Comparison of ENCODE assay signal across 9 mouse cellular contexts in the genomic region with DNA sequence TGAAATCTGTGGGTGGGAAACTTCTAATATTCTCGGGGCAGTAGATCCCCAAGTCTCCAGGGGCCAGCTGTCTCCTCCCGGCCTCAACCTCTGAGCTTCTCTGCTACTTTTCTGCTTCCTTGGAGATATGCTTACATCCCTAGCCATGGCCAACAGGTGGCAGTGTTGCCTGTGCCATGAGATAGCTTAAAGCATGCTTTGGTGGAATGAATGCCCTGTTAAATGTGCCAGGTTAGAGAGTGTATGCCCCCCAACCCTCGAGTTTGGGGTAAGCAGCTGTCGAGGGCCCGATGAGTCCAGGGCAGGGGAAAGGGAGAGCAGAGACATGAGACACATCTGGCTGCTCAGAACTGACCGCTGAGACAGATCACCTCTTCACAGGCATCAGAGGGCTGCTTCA. TPM values are rescaled to one million over a fixed set of nuclear protein-coding genes. Genes with fewer than 3 reads are reported as not detected.
A peak's percentile ranks its signal among the peaks of the same experiment; 100 is the strongest.
DNase-seq lines count a peak whose midpoint lies in the region; ATAC-seq and TF ChIP-seq lines count a peak whose summit lies in the region.
"Had no signal": no experiment of that assay in that cellular context is flagged by ENCODE, and none has a peak within 500 bp of the region (broad histone marks: within the 10 kb centered on the region; RNA-seq: fewer than 3 reads in every experiment).

No protein-coding gene starts in this region.

- DNase-seq in CD8-positive naive resting alpha-beta T cell, adult 2 months (ENCODE audit: low read depth in 2 of 2, low spot score in 2 of 2), result peak; percentile 51 to 66
- DNase-seq in adrenal gland, postnatal 36 days, result peak; percentile 82
- peak; percentile 76 to 85 for DNase-seq in heart, postnatal 14 days
- peak; percentile 63 to 83 for DNase-seq in layer of hippocampus, adult 18-20 months (ENCODE audit: low spot score in 2 of 2)
- peak; percentile 68 for DNase-seq in lung, adult 2 months
- DNase-seq in testis, postnatal 14 days (ENCODE audit: low spot score), result peak; percentile 37

- TF ChIP-seq POLR2A in lung, adult 2 months (IDR thresholded peaks at IDR 0.05; ENCODE audit: borderline replicate concordance, extremely low read depth, low read depth, low read length), result no peak

- no peaks in the 10 kb centered on the region for H3K4me1 ChIP-seq in lung, adult 2 months (ENCODE audit: control insufficient read depth, insufficient read depth, low read length)
- H3K4me1 ChIP-seq: heart, embryonic 13.5 days had no signal

- H3K4me3 ChIP-seq in lung, adult 2 months (replicated peaks; ENCODE audit: extremely low read depth, low read depth, low read length), result no peak overlapping the region
- H3K4me3 ChIP-seq: heart, embryonic 13.5 days had no signal

- WGBS in lung, adult 2 months, result 15% methylated on average over 6 of the region's 6 CpGs

- intact Hi-C loops in heart, postnatal 14 days (cut with DNase I), result loop anchor here (2.0 to 5.0 kb wide), 3 partner anchors 42 to 259 kb away; no protein-coding TSS in a partner anchor

- peak; percentile 55; the same call in 1 of the 2 replicates for ATAC-seq in erythroid progenitor cell, adult 5-6 weeks (replicated peaks; ENCODE audit: low FRiP score, poor library complexity, severe bottlenecking)
- peak; percentile 54 for ATAC-seq in neutrophil, adult 5-6 weeks (ENCODE audit: extremely low read depth, insufficient number of reproducible peaks, low FRiP score, poor library complexity, severe bottlenecking)

- TF ChIP-seq CTCF in lung, adult 2 months (IDR thresholded peaks at IDR 0.05; ENCODE audit: insufficient read depth, low read length), result peak; percentile 85

RNA-seq across cellular contexts. Expression of a gene that starts 18.4 kb away (rescaled TPM):
- 1 to 10 TPM; 2.8 to 3.5 TPM for total RNA-seq in adrenal gland, postnatal 36 days (2021)
- total RNA-seq in erythroid progenitor cell, adult 5-6 weeks (2015; ENCODE audit: low replicate concordance), result not detected in 2 replicates
- not detected in 2 replicates for total RNA-seq in erythroid progenitor cell, adult 5-6 weeks (2017; ENCODE audit: low replicate concordance)
- total RNA-seq in heart, postnatal 14 days (2021), result under 1 TPM; 0.15 to 0.33 TPM
- total RNA-seq in layer of hippocampus, adult 18-20 months (2021), result under 1 TPM; 0.57 to 0.86 TPM
- 4.2 and 5.2 TPM in 2 replicates for polyA plus RNA-seq in lung, adult 2 months (2012; rRNA removed)
- not detected in 2 replicates for total RNA-seq in neutrophil, adult 5-6 weeks (2017)

RNA-seq across cellular contexts. Expression of a gene that starts 18.5 kb away (rescaled TPM):
- total RNA-seq in adrenal gland, postnatal 36 days (2021), result 10 to 100 TPM; 54.2 to 97.3 TPM
- 8.4 TPM in 1 of 2 replicates, not detected in the other for total RNA-seq in erythroid progenitor cell, adult 5-6 weeks (2015; ENCODE audit: low replicate concordance)
- 0.39 TPM in 1 of 2 replicates, not detected in the other for total RNA-seq in erythroid progenitor cell, adult 5-6 weeks (2017; ENCODE audit: low replicate concordance)
- 10 to 100 TPM; 22.6 to 31.5 TPM for total RNA-seq in heart, postnatal 14 days (2021)
- total RNA-seq in layer of hippocampus, adult 18-20 months (2021), result 1 to 10 TPM; 5.1 to 6.0 TPM
- 21.7 and 24.1 TPM in 2 replicates for polyA plus RNA-seq in lung, adult 2 months (2012; rRNA removed)
- not detected in 2 replicates for total RNA-seq in neutrophil, adult 5-6 weeks (2017)
